Mouse (Mus musculus): ENCODE measurements at regions not wholly inside any gene's neighbourhood (a gene's known extent, or its start where the extent isn't known, plus 50 kb on each side); places are given as distances from the start of the nearest gene placed in this dataset.

DNA sequence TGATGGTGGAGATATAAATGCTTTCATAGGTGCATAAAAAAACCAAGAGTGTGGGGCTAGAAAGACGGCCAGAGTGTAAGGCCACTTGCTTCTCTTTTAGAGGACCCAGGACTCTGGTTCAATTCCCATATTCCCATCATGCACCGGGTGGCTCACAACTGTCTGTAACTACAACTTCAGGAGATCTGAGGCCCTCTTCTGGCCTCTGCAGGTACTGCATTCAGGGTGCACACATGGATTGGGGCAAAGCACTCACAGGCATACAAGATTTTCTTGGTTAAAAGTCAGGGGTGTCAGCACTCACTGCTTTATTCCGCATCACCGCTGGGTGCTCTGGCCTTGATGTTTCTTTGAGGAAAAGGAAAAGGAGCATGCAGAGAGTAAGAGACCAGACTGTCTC lies 196.1 kb upstream of the A430005L14Rik start:
- peak; percentile 46; the same call in 1 of the 2 replicates for TF ChIP-seq CTCF (IDR thresholded peaks at IDR 0.05; ENCODE audit: control insufficient read depth, insufficient read depth, insufficient replicate concordance, low read depth, low read length)
- TF ChIP-seq POLR2A (IDR thresholded peaks at IDR 0.05; ENCODE audit: control insufficient read depth, low read depth, low read length), result no peak
